Mouse (Mus musculus): Measurements from ENCODE around the gene Klk5.

DNA sequence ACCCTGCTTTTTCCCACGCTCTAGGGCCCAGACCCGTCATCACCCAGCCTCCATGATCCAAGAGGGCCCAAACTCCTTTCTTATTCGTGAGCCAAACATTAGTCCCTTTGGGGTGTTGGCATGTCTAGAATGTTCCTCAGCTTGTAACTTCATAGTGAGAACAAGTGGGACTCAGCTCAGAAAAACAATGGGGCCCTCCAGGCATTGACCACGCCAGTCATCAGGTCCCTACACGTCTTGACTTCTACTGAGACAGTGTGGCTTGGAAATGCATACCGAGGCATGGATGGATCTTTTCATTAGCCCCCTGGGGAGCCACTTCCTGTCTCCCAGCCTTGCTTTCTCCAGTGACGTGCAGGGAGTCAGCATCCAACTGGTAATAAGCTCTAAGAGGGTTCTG, 41.9 kb upstream of the Klk5 start:
- no peak for TF ChIP-seq CTCF (IDR thresholded peaks at IDR 0.05; ENCODE audit: control insufficient read depth, insufficient read depth, insufficient read length)
- TF ChIP-seq MAX (IDR thresholded peaks at IDR 0.05): no peak
- no peak for TF ChIP-seq FOSL1 (IDR thresholded peaks at IDR 0.05; ENCODE audit: insufficient read depth, low read length, poor library complexity, severe bottlenecking)
- TF ChIP-seq MYOG (IDR thresholded peaks at IDR 0.05; ENCODE audit: control insufficient read depth, extremely low read depth, insufficient read length): no peak
- TF ChIP-seq CEBPB (IDR thresholded peaks at IDR 0.05; ENCODE audit: low read depth): no peak
